Mouse (Mus musculus) liver, postnatal 0 days (tissue): Measurements from ENCODE around the gene Dus2. TPM values are rescaled to one million over a fixed set of nuclear protein-coding genes. Genes with fewer than 3 reads are reported as not detected.
"Not testable (repeated sequence)": the region's sequence is repeated elsewhere in the genome, so short reads cannot be mapped to it uniquely, and the experiment has no call there.

Experiments
- ATAC-seq: fragments of 200-750 bp; cut with Nextera tagmentation; 2 replicates; pipeline ENCODE4 v1.8.0; 2017; ENCODE audit warnings: mild to moderate bottlenecking, moderate library complexity
- DNase-seq: peaks from one replicate; pipeline ENCODE4 v3.0.0-alpha.2; 2016
- H3K27ac ChIP-seq: fragments of 300-500 bp; sonication (generic); 2 replicates; pipeline ENCODE4 v1.5.1; 2014; ENCODE audit warnings: antibody characterized with exemption, moderate library complexity, mild to moderate bottlenecking, low read depth
- H3K27me3 ChIP-seq: fragments of 300-500 bp; sonication (generic); 2 replicates; pipeline ENCODE4 v1.6.1; 2014; ENCODE audit warnings: low read length, control low read depth, mixed read lengths; ENCODE audit not compliant: insufficient read depth
- H3K36me3 ChIP-seq: fragments of 300-500 bp; sonication (generic); replicated peaks from 2 replicates; pipeline ENCODE4 v1.6.1; 2014; ENCODE audit warnings: mild to moderate bottlenecking, control low read depth, low read length, moderate library complexity, mixed read lengths; ENCODE audit not compliant: insufficient read depth
- H3K4me1 ChIP-seq: fragments of 300-500 bp; sonication (generic); 2 replicates; pipeline ENCODE4 v1.6.1; 2014; ENCODE audit warnings: antibody characterized with exemption, mild to moderate bottlenecking, control low read depth; ENCODE audit not compliant: insufficient read depth
- H3K4me2 ChIP-seq: fragments of 300-500 bp; sonication (generic); 2 replicates; pipeline ENCODE4 v1.6.1; 2014; ENCODE audit warnings: low read depth, mild to moderate bottlenecking, low read length, moderate library complexity, mixed read lengths
- H3K4me3 ChIP-seq: fragments of 300-500 bp; sonication (generic); 2 replicates; pipeline ENCODE4 v1.5.1; 2014; ENCODE audit warnings: low read depth, low read length
- H3K9ac ChIP-seq: fragments of 300-500 bp; sonication (generic); replicated peaks from 2 replicates; pipeline ENCODE4 v1.6.1; 2014; ENCODE audit warnings: mild to moderate bottlenecking, moderate library complexity
- H3K9me3 ChIP-seq: fragments of 300-500 bp; sonication (generic); 2 replicates; pipeline ENCODE4 v1.6.1; 2016; ENCODE audit warnings: mild to moderate bottlenecking, control low read depth, low read length, mixed read lengths
- CTCF ChIP-seq: sonication (generic); IDR thresholded peaks from 2 replicates; pipeline ENCODE4 v1.5.1; 2016; ENCODE audit warnings: antibody characterized with exemption, low read depth
- EP300 ChIP-seq: IDR thresholded peaks from 2 replicates; pipeline ENCODE4 v1.6.1; 2016; ENCODE audit warnings: antibody characterized with exemption, low read depth, mild to moderate bottlenecking
- WGBS: fragments of 180-500 bp; shearing (Covaris S2); extraction: QIAGEN DNeasy Blood & Tissue Kit; methylation state at CpG from one replicate; pipeline ENCODE4 v1.1.7; 2014; ENCODE audit not compliant: insufficient replicate concordance; 5-methylcytosine and 5-hydroxymethylcytosine counted together
- polyA plus RNA-seq: library from polyadenylated mRNA; unstranded; fragments of >200 nt; fragmentation: Nextera tagmentation; extraction: Ambion mirVana; gene quantifications from 2 replicates; pipeline ENCODE4 v1.2.1, GENCODE M21; 2015

Dus2 gene
- polyA plus RNA-seq, 1 experiment from 2014 or later: 9.5 TPM

- Histone ChIP-seq H3K4me3 (no peak overlapping the region), H3K27me3 (no peaks in the 10 kb centered on the region), H3K36me3 (no peaks in the 10 kb centered on the region), H3K4me1 (peaks cover 18% of the 10 kb centered on the region), H3K9ac (no peak overlapping the region), H3K9me3 (no peaks in the 10 kb centered on the region), H3K4me2 (no peak overlapping the region), H3K27ac (0 out of 2 replicates have a peak overlapping the region, but pooled peaks have one; percentile 58)
- DNase-seq: peak; percentile 32
- TF ChIP-seq CTCF: no peak
- peak; percentile 91 for TF ChIP-seq EP300
- ATAC-seq: peak; percentile 35
- WGBS: 53% methylated on average over 3 of the region's 3 CpGs
Observed at GRCm38 (mm10) chr8:106007135-106007534, 16.0 kb downstream of the Dus2 start.

- ATAC-seq, DNase-seq, H3K9ac ChIP-seq, H3K36me3 ChIP-seq, H3K4me3 ChIP-seq, H3K27ac ChIP-seq, H3K9me3 ChIP-seq, H3K4me2 ChIP-seq, H3K27me3 ChIP-seq: not testable (repeated sequence)
- peak; percentile 46 for TF ChIP-seq CTCF
- peaks cover 18% of the 10 kb centered on the region for H3K4me1 ChIP-seq
- WGBS: 65% methylated on average over 3 of the region's 3 CpGs
Observed at GRCm38 (mm10) chr8:106007891-106008290, 16.8 kb downstream of the Dus2 start.

- under 1% methylated on average over 68 of the region's 74 CpGs for WGBS
- ATAC-seq: peak; percentile 92
- peak overlapping the region; percentile 82 for H3K27ac ChIP-seq
Observed at GRCm38 (mm10) chr8:106010748-106011642, 19.9 kb downstream of the Dus2 start.

GRCm38 (mm10) chr8:106011643-106011986 is 20.5 kb downstream of the Dus2 start, which contains the start of gene Ddx28:
Ddx28 (minus strand) TSS chr8:106011882.
- Histone ChIP-seq H3K4me2 (peak within 1 kb of the TSS; percentile 94), H3K9ac (peak within 1 kb of the TSS; percentile 80), H3K27ac (peak within 1 kb of the TSS; percentile 82), H3K4me1 (peaks cover 18% of the 10 kb centered on the region), H3K36me3 (no peaks in the 10 kb centered on the region), H3K4me3 (peak within 1 kb of the TSS; percentile 72), H3K27me3 (no peaks in the 10 kb centered on the region), H3K9me3 (no peaks in the 10 kb centered on the region)
- WGBS: under 1% methylated on average over 6 of the region's 6 CpGs
- TF ChIP-seq EP300 (no peak; the same call in 1 of the 2 replicates), CTCF (no peak)
- ATAC-seq (peak; percentile 60), DNase-seq (no peak)

More at GRCm38 (mm10) chr8:106010748-106011642, 19.9 kb downstream of the Dus2 start:
- H3K4me2 ChIP-seq: peak overlapping the region; percentile 94
- H3K4me3 ChIP-seq: peak overlapping the region; percentile 72
- no peaks in the 10 kb centered on the region for H3K9me3 ChIP-seq
- TF ChIP-seq EP300 (peak; percentile 37; the same call in 1 of the 2 replicates), CTCF (no peak; the same call in 1 of the 2 replicates)
- no peaks in the 10 kb centered on the region for H3K27me3 ChIP-seq
- peaks cover 18% of the 10 kb centered on the region for H3K4me1 ChIP-seq
- DNase-seq: peak; percentile 94
- no peaks in the 10 kb centered on the region for H3K36me3 ChIP-seq
- peak overlapping the region; percentile 80 for H3K9ac ChIP-seq

GRCm38 (mm10) chr8:106012203-106012602 is 21.1 kb downstream of the Dus2 start:
- TF ChIP-seq EP300: peak; percentile 43; the same call in 1 of the 2 replicates
- Histone ChIP-seq H3K4me2 (peak overlapping the region; percentile 94), H3K4me3 (peak overlapping the region; percentile 72), H3K27ac (peak overlapping the region; percentile 82), H3K4me1 (peaks cover 18% of the 10 kb centered on the region), H3K9ac (peak overlapping the region; percentile 80)
- WGBS: 55% methylated on average over 8 of the region's 8 CpGs
- H3K9me3 ChIP-seq, H3K36me3 ChIP-seq, ATAC-seq, H3K27me3 ChIP-seq, DNase-seq: not testable (repeated sequence)

GRCm38 (mm10) chr8:106016284-106016683 is 25.1 kb downstream of the Dus2 start:
- no peaks in the 10 kb centered on the region for H3K27me3 ChIP-seq
- H3K36me3 ChIP-seq: no peaks in the 10 kb centered on the region; the same call in 1 of the 2 replicates
- H3K4me2 ChIP-seq: no peak overlapping the region
- peaks cover 3% of the 10 kb centered on the region for H3K4me1 ChIP-seq
- DNase-seq (no peak), ATAC-seq (no peak)
- no peak overlapping the region for H3K4me3 ChIP-seq
- no peaks in the 10 kb centered on the region for H3K9me3 ChIP-seq
- no peak overlapping the region for H3K27ac ChIP-seq
- no peak for TF ChIP-seq EP300
- TF ChIP-seq CTCF: no peak
- no peak overlapping the region for H3K9ac ChIP-seq
- WGBS: 78% methylated on average over 6 of the region's 6 CpGs
